ENCODE assay signal across 12 mouse cellular contexts in the genomic region with DNA sequence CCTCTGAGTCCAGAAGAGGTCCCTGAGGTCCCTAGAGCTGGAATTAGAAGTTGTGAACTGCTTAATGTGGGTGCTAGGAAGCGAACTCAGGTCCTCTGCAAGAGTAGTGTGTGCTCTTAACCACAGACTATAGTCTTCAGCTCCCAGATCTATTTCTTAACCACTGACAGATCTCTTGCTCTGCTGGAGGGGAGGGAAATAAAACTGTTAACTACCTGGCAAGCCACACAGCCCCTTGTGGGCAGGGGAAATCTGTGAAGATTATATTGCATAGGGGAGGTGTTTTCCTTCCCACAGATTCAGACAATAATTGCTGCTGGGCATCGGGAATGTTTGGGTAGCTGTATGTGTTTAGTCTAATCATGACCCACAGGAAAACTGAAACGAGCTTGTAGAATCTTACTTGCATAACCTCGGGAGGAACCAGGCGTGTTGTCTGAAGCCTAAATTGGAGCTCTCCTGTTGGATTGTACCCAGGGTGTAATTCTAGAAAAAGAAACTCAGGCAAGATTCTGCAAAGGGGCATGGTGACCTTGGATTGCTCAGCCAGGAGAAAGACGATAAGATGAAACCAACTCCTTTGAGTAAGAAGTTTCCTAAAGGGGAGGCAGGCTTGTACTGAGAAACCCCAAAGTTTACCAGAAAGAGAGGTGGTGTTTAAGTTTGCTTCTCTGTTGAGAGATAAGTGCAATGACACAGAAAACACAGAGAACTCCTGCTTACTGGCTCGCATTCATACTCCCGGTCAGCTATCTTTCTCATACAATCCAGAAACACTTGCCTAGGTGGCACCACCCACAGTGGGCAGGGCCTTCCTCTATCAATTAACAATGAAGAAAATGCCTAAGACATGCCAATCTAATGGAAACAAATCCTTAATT. TPM values are rescaled to one million over a fixed set of nuclear protein-coding genes. Genes with fewer than 3 reads are reported as not detected.
DNase-seq lines count a peak whose midpoint lies in the region; ATAC-seq lines count a peak whose summit lies in the region.
"Had no signal": no experiment of that assay in that cellular context is flagged by ENCODE, and none has a peak within 500 bp of the region (broad histone marks: within the 10 kb centered on the region; RNA-seq: fewer than 3 reads in every experiment).

No protein-coding gene starts in this region.

- DNase-seq in ovary, adult 18-20 months (ENCODE audit: low spot score), result peak; percentile 73
- no peak for DNase-seq in ovary, postnatal 10 days (ENCODE audit: low spot score)
- DNase-seq in skeletal muscle tissue, adult 2 months (ENCODE audit: low read depth, low spot score), result peak; percentile 84
- no peak for DNase-seq in kidney, adult 9 months
- DNase-seq in spleen, postnatal 10 days (ENCODE audit: low spot score in 2 of 2), result no peak
- DNase-seq in lung, adult 18-20 months, result no peak
- DNase-seq: lung, postnatal 36 days; thymus, adult 2 months had no signal

- peak; percentile 19; the same call in 1 of the 2 replicates for ATAC-seq in common myeloid progenitor, adult 5-6 weeks (replicated peaks; ENCODE audit: low read depth, poor library complexity, severe bottlenecking)
- ATAC-seq in granulocyte monocyte progenitor cell, adult 5-6 weeks (replicated peaks; ENCODE audit: poor library complexity, severe bottlenecking), result peak; percentile 35; the same call in 1 of the 2 replicates
- ATAC-seq: activated CD4-positive, CD25-positive, alpha-beta regulatory T cell, adult 4 months; forebrain, embryonic 15.5 days had no signal

RNA-seq across cellular contexts. Expression of gene Slc25a12, which starts 7.0 kb away (rescaled TPM):
- total RNA-seq in common myeloid progenitor, adult 5-6 weeks (2017), result 36.8 and 48.2 TPM in 2 replicates
- 84.9 and 94.5 TPM in 2 replicates for total RNA-seq in granulocyte monocyte progenitor cell, adult 5-6 weeks (2014; fragmentation: Nextera tagmentation)
- total RNA-seq in granulocyte monocyte progenitor cell, adult 5-6 weeks (2017), result 81.2 and 93.9 TPM in 2 replicates

RNA-seq across cellular contexts. Expression of gene Hat1, which starts 14.2 kb away (rescaled TPM):
- total RNA-seq in common myeloid progenitor, adult 5-6 weeks (2017), result 183 and 200 TPM in 2 replicates
- total RNA-seq in granulocyte monocyte progenitor cell, adult 5-6 weeks (2014; fragmentation: Nextera tagmentation), result 118 and 134 TPM in 2 replicates
- total RNA-seq in granulocyte monocyte progenitor cell, adult 5-6 weeks (2017), result 194 and 208 TPM in 2 replicates

Comparison
In these comparisons a context has a peak if more than half of its experiments do, and no peak if none do; other contexts are left out.
1. DNase-seq: peak in ovary, adult 18-20 months (single experiment) and skeletal muscle tissue, adult 2 months (single experiment); none in ovary, postnatal 10 days (single experiment), kidney, adult 9 months (single experiment), spleen, postnatal 10 days (0 of 2) and lung, adult 18-20 months (0 of 2).